Mouse (Mus musculus) kidney, postnatal 0 days (tissue): ENCODE results near the gene D430042O09Rik. TPM values are rescaled to one million over a fixed set of nuclear protein-coding genes. Genes with fewer than 3 reads are reported as not detected.

Experiments
- ATAC-seq: fragments of 200-750 bp; cut with Nextera tagmentation; replicated peaks from 2 replicates; pipeline ENCODE4 v1.8.0; 2017; ENCODE audit warnings: low read depth, moderate number of reproducible peaks, moderate TSS enrichment, moderate library complexity; ENCODE audit not compliant: low FRiP score
- DNase-seq: peaks from one replicate; pipeline ENCODE4 v3.0.0-alpha.2; 2016; ENCODE audit warnings: low spot score
- H3K27ac ChIP-seq: fragments of 300-500 bp; sonication (generic); 2 replicates; pipeline ENCODE4 v1.5.1; 2014; ENCODE audit warnings: mild to moderate bottlenecking
- H3K27me3 ChIP-seq: fragments of 300-500 bp; sonication (generic); 2 replicates; pipeline ENCODE4 v1.6.1; 2014; ENCODE audit warnings: low read length, mixed read lengths; ENCODE audit not compliant: insufficient read depth
- H3K36me3 ChIP-seq: fragments of 300-500 bp; sonication (generic); 2 replicates; pipeline ENCODE4 v1.6.1; 2014; ENCODE audit warnings: low read length, mixed read lengths; ENCODE audit not compliant: insufficient read depth
- H3K4me1 ChIP-seq: fragments of 300-500 bp; sonication (generic); replicated peaks from 2 replicates; pipeline ENCODE4 v1.6.1; 2014; ENCODE audit warnings: antibody characterized with exemption, low read length, mixed read lengths; ENCODE audit not compliant: insufficient read depth
- H3K4me2 ChIP-seq: fragments of 300-500 bp; sonication (generic); 2 replicates; pipeline ENCODE4 v1.6.1; 2014; ENCODE audit warnings: mild to moderate bottlenecking, low read length, moderate library complexity, mixed read lengths
- H3K4me3 ChIP-seq: fragments of 300-500 bp; sonication (generic); replicated peaks from 2 replicates; pipeline ENCODE4 v1.5.1; 2014; ENCODE audit warnings: low read depth, low read length
- H3K9ac ChIP-seq: fragments of 300-500 bp; sonication (generic); 2 replicates; pipeline ENCODE4 v1.6.1; 2014; ENCODE audit warnings: low read depth, low read length
- H3K9me3 ChIP-seq: fragments of 300-500 bp; sonication (generic); replicated peaks from 2 replicates; pipeline ENCODE4 v1.6.1; 2016; ENCODE audit warnings: low read length, inconsistent platforms, mixed read lengths
- CTCF ChIP-seq: IDR thresholded peaks from 2 replicates; pipeline ENCODE4 v1.5.1; 2016; ENCODE audit warnings: antibody characterized with exemption, low read depth, mild to moderate bottlenecking, moderate library complexity
- WGBS: fragments of 180-500 bp; shearing (Covaris S2); extraction: QIAGEN DNeasy Blood & Tissue Kit; methylation state at CpG from one replicate; pipeline ENCODE4 v1.1.7; 2014; 5-methylcytosine and 5-hydroxymethylcytosine counted together
- polyA plus RNA-seq: library from polyadenylated mRNA; unstranded; fragments of >200 nt; fragmentation: Nextera tagmentation; extraction: Ambion mirVana; gene quantifications from 2 replicates; pipeline ENCODE4 v1.2.1, GENCODE M21; 2015

Gene D430042O09Rik
- polyA plus RNA-seq, 1 experiment from 2014 or later, result 4.8 TPM

GRCm38 (mm10) chr7:125828561-125828960 lies 120.9 kb downstream of the D430042O09Rik start:
- H3K4me3 ChIP-seq, result no peak overlapping the region
- no peak overlapping the region for H3K9ac ChIP-seq
- no peaks in the 10 kb centered on the region for H3K27me3 ChIP-seq
- ATAC-seq (no peak), DNase-seq (no peak)
- H3K36me3 ChIP-seq, result 0 out of 2 replicates have a peak, but pooled peaks cover 4% of the 10 kb centered on the region
- no peaks in the 10 kb centered on the region for H3K9me3 ChIP-seq
- H3K4me1 ChIP-seq, result 0 out of 2 replicates have a peak, but pooled peaks cover 4% of the 10 kb centered on the region
- H3K4me2 ChIP-seq, result no peak overlapping the region
- TF ChIP-seq CTCF, result no peak
- no peak overlapping the region for H3K27ac ChIP-seq
- 76% methylated on average over 5 of the region's 5 CpGs for WGBS

DNA sequence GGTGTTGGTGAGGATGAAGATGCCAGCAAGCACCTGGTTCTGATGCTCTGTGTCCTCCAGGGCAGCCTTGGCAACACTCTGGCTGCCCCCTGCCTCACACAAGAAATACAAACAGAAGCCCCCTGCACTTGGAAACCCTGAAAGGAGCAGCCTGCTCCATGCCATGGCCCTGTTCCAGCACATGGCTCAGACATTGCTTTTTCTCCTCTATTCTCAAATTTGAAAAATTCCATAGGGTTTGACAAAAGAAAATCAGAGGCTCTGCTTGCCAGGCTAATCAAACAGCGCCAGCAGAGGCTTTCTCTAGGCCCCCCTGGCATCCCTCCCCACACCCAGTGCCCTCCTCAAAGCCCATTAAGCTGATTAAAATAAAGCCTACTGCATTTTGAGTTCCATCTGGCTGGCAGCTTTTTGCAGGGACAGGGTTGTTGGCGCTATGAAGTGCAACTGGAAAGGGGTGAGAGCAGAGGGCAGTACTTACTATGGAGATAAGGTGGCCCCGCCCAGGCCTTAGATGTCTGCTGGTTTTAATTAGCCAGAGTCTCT lies 121.5 kb downstream of the D430042O09Rik start:
- ATAC-seq (no peak), DNase-seq (no peak)
- Histone ChIP-seq H3K4me2 (no peak overlapping the region), H3K4me1 (0 out of 2 replicates have a peak, but pooled peaks cover 4% of the 10 kb centered on the region), H3K9ac (no peak overlapping the region), H3K36me3 (0 out of 2 replicates have a peak, but pooled peaks cover 4% of the 10 kb centered on the region), H3K27me3 (no peaks in the 10 kb centered on the region), H3K4me3 (no peak overlapping the region), H3K27ac (no peak overlapping the region), H3K9me3 (no peaks in the 10 kb centered on the region)
- 57% methylated on average over 3 of the region's 3 CpGs for WGBS
- TF ChIP-seq CTCF, result no peak

DNA sequence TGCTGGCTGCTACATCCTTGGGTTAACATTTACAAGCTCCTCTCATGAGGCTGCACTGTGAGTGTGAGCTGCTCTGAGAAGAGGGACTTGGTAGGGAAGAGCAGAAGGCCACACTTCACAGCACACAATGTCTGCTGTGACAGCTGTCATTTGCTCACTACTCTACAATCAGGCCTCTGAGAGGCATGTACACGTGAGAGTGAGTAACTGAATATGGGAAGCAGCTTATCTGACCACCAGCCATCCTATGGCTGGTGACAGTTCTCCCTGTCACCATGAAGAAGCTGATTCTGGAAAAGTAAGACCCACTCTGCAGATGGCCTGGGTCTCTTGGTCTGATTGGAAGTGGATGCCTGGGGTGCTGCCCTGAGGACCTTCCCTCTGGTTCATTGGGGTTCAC lies 125.1 kb downstream of the D430042O09Rik start:
- Histone ChIP-seq H3K4me2 (no peak overlapping the region), H3K36me3 (0 out of 2 replicates have a peak, but pooled peaks cover 4% of the 10 kb centered on the region), H3K27ac (no peak overlapping the region), H3K4me1 (0 out of 2 replicates have a peak, but pooled peaks cover under 1% of the 10 kb centered on the region), H3K4me3 (no peak overlapping the region), H3K9me3 (no peaks in the 10 kb centered on the region), H3K27me3 (no peaks in the 10 kb centered on the region), H3K9ac (no peak overlapping the region)
- ATAC-seq (no peak), DNase-seq (no peak)
- TF ChIP-seq CTCF, result no peak
- WGBS, result 69% methylated on average over 1 of the region's 1 CpGs

DNA sequence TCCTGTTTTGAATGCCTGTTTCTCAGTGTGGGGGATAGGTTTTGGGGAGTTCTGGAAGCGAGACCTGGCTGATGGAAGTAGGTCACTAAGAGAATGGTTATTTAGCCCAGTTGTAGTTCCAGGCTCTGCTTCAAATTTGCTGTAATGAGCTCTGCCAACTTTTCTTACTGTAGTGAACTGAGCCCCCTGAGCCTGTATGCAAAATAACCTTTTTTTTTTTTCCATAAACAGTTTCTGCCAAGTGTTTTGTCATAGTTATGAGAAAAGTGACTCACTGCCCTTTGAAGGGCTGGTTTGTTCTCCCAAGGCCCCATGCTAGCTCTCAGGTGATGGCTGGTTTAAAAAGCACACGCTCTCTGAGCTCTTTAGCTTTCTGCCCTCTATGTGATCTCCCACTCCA lies 125.8 kb downstream of the D430042O09Rik start:
- ATAC-seq (no peak), DNase-seq (no peak)
- no peak overlapping the region for H3K4me2 ChIP-seq
- H3K27ac ChIP-seq, result no peak overlapping the region
- H3K9ac ChIP-seq, result no peak overlapping the region
- no peaks in the 10 kb centered on the region for H3K9me3 ChIP-seq
- H3K4me3 ChIP-seq, result no peak overlapping the region
- H3K36me3 ChIP-seq, result 0 out of 2 replicates have a peak, but pooled peaks cover 4% of the 10 kb centered on the region
- no peak for TF ChIP-seq CTCF
- H3K27me3 ChIP-seq, result no peaks in the 10 kb centered on the region
- WGBS, result 93% methylated on average over 2 of the region's 2 CpGs
- H3K4me1 ChIP-seq, result no peaks in the 10 kb centered on the region

GRCm38 (mm10) chr7:125838078-125838742 lies 130.5 kb downstream of the D430042O09Rik start:
- no peak for TF ChIP-seq CTCF
- DNase-seq (no peak), ATAC-seq (no peak)

DNA sequence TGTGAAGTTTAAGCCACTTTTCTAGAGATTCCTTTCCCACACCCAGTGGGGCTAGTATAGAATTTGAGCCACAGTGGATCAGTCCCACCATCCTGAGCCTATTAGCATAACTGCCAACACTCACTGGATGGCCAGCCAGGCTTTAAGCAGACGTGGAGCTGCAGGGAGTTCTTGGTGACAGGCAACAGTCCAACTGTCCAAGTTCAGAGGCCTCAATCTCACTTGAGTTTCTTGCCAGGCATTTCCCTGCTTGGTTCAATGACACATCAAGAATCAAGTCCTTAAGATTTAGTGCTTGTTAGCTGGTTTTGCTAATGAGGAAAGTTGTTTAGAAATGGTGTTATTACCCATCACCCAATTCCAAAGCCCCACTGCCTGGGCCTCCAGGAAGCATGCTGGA lies 137.9 kb downstream of the D430042O09Rik start:
- H3K9ac ChIP-seq, result no peak overlapping the region
- ATAC-seq, result no peak
- no peaks in the 10 kb centered on the region for H3K27me3 ChIP-seq
- no peak overlapping the region for H3K27ac ChIP-seq
- H3K9me3 ChIP-seq, result no peaks in the 10 kb centered on the region
- no peaks in the 10 kb centered on the region for H3K4me1 ChIP-seq
- no peak for TF ChIP-seq CTCF
- WGBS, result 68% methylated on average over 1 of the region's 1 CpGs
- DNase-seq, result no peak
- no peak overlapping the region for H3K4me2 ChIP-seq
- no peak overlapping the region for H3K4me3 ChIP-seq
- H3K36me3 ChIP-seq, result 0 out of 2 replicates have a peak, but pooled peaks cover 8% of the 10 kb centered on the region

More at GRCm38 (mm10) chr7:125838078-125838742, 130.5 kb downstream of the D430042O09Rik start:
- Histone ChIP-seq H3K4me1 (no peaks in the 10 kb centered on the region), H3K27ac (no peak overlapping the region), H3K36me3 (0 out of 2 replicates have a peak, but pooled peaks cover 6% of the 10 kb centered on the region), H3K4me3 (no peak overlapping the region), H3K27me3 (no peaks in the 10 kb centered on the region), H3K4me2 (no peak overlapping the region), H3K9ac (no peak overlapping the region), H3K9me3 (no peaks in the 10 kb centered on the region)
- WGBS, result 85% methylated on average over 5 of the region's 5 CpGs
